Mouse (Mus musculus): ENCODE measurements around the gene Enox1. TPM values are rescaled to one million over a fixed set of nuclear protein-coding genes. Genes with fewer than 3 reads are reported as not detected.

Enox1 gene
- polyA plus RNA-seq, 1 experiment, result 3.1 TPM

DNA sequence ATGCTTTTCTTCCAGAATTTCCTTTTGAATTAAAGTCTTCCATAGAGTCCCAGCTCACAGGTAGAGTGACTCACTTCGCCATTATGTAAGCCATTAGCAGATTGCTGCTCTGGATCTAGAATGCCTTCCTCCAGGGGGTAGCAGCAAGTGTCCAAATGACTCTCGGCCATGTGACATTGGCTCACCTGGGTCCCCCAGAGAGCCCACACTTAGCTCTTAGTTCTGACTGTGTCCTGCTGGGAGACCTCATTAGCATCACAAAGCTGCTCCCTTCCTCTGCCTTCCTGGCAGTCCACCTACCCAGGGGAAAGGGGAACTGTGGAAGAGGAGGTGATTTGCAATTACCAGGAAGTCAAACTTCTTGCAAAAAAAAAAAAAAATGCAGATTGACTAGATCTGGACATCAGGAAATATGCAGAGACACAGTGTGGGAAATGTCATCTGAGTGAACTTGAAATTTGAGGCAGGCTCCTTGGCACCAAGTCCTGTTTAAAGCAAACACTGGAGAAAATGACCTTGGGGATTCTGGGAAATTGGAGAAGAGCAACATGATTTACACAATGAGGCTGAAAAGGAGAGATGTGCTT is 94.2 kb downstream of the Enox1 start:
- Histone ChIP-seq H3K79me2 (ENCODE audit: control insufficient read depth, insufficient read depth) (no peaks in the 10 kb centered on the region), H3K4me3 (no peak overlapping the region), H3K36me3 (ENCODE audit: control insufficient read depth, insufficient read depth) (no peaks in the 10 kb centered on the region), H3K4me2 (ENCODE audit: low read depth) (no peak overlapping the region), H3ac (ENCODE audit: control insufficient read depth, insufficient read length) (no peak overlapping the region), H3K27me3 (ENCODE audit: control insufficient read depth, insufficient read depth, insufficient read length) (no peaks in the 10 kb centered on the region)
- no peak for TF ChIP-seq USF1 (IDR thresholded peaks at IDR 0.05; ENCODE audit: low read depth)
- no peak for TF ChIP-seq POLR2AphosphoS2 (IDR thresholded peaks at IDR 0.05; ENCODE audit: insufficient read length, low read depth)
- no peak for TF ChIP-seq MYOD1 (IDR thresholded peaks at IDR 0.05; ENCODE audit: control insufficient read depth in 1 of 3, insufficient read length in 2 of 3, low read depth in 2 of 3)
- TF ChIP-seq TCF12 (IDR thresholded peaks at IDR 0.05; ENCODE audit: insufficient read depth, poor library complexity, severe bottlenecking), result no peak
- no peak for TF ChIP-seq TCF3 (IDR thresholded peaks at IDR 0.05; ENCODE audit: insufficient read length, low read depth)
- TF ChIP-seq E2F4 (IDR thresholded peaks at IDR 0.05; ENCODE audit: insufficient read depth), result no peak
- no peak for TF ChIP-seq REST (IDR thresholded peaks at IDR 0.05; ENCODE audit: insufficient read depth, insufficient read length)
- TF ChIP-seq POLR2A (IDR thresholded peaks at IDR 0.05; ENCODE audit: insufficient read length, low read depth), result no peak
- no peak for TF ChIP-seq CEBPB (IDR thresholded peaks at IDR 0.05; ENCODE audit: insufficient read depth, poor library complexity, severe bottlenecking)
- TF ChIP-seq SRF (IDR thresholded peaks at IDR 0.05; ENCODE audit: control insufficient read depth, insufficient read length, low read depth), result no peak
- TF ChIP-seq MYOG (IDR thresholded peaks at IDR 0.05; ENCODE audit: control insufficient read depth in 1 of 3, insufficient read depth in 1 of 3, insufficient read length in 2 of 3, low read depth in 2 of 3), result no peak
- TF ChIP-seq MAX (IDR thresholded peaks at IDR 0.05; ENCODE audit: low read depth), result no peak

DNA sequence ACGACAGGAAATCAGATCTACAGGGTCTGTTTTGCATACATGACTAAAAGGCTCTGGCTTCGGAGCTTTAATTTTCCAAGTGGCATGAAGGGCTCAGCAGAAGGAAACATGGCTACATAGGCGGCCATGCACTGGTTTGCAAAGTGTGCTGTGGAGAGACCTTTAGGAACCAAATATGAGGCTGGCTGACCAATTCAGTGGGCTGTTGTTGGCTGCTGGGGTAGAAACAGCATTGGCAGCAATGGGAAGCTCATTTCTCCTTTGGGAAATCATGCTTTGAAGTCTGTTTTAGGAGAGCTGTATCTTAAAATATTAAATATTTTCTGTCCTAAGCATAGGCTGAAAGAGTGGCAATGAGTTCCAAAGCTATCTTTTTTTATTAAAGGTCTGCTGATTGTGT is 98.6 kb downstream of the Enox1 start:
- TF ChIP-seq TCF3 (IDR thresholded peaks at IDR 0.05; ENCODE audit: insufficient read length, low read depth) (no peak), CEBPB (IDR thresholded peaks at IDR 0.05; ENCODE audit: insufficient read depth, poor library complexity, severe bottlenecking) (no peak), MYOD1 (IDR thresholded peaks at IDR 0.05; ENCODE audit: control insufficient read depth in 1 of 3, insufficient read length in 2 of 3, low read depth in 2 of 3) (no peak), POLR2AphosphoS2 (IDR thresholded peaks at IDR 0.05; ENCODE audit: insufficient read length, low read depth) (no peak), REST (IDR thresholded peaks at IDR 0.05; ENCODE audit: insufficient read depth, insufficient read length) (no peak), MAX (IDR thresholded peaks at IDR 0.05; ENCODE audit: low read depth) (no peak), POLR2A (IDR thresholded peaks at IDR 0.05; ENCODE audit: insufficient read length, low read depth) (no peak), E2F4 (IDR thresholded peaks at IDR 0.05; ENCODE audit: insufficient read depth) (no peak), USF1 (IDR thresholded peaks at IDR 0.05; ENCODE audit: low read depth) (no peak), MYOG (IDR thresholded peaks at IDR 0.05; ENCODE audit: control insufficient read depth in 1 of 3, insufficient read depth in 1 of 3, insufficient read length in 2 of 3, low read depth in 2 of 3) (no peak)
- Histone ChIP-seq H3K4me2 (ENCODE audit: low read depth) (no peak overlapping the region), H3K4me3 (no peak overlapping the region), H3K79me2 (ENCODE audit: control insufficient read depth, insufficient read depth) (no peaks in the 10 kb centered on the region), H3K36me3 (ENCODE audit: control insufficient read depth, insufficient read depth) (no peaks in the 10 kb centered on the region), H3ac (ENCODE audit: control insufficient read depth, insufficient read length) (no peak overlapping the region), H3K27me3 (ENCODE audit: control insufficient read depth, insufficient read depth, insufficient read length) (no peaks in the 10 kb centered on the region)

DNA sequence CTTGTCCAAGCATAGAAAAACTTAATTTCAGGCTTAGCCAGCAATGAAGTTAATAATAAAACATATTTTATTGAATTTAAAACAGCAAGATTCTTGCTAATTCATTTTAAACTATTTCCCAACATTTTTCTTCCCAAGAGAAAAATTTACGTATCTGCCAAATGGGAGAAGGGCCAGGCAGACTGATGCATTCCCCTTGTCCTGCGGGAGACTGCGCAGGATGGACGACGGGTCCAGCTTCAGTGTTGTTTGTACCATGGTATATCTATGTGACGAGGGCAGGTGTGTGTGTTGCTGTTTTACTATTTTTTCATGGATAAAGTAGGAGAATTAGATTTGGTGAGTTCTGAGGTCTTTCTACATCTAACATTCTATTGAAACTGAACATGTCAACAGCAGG is 99.1 kb downstream of the Enox1 start:
- no peak overlapping the region for H3ac ChIP-seq (ENCODE audit: control insufficient read depth, insufficient read length)
- no peaks in the 10 kb centered on the region for H3K27me3 ChIP-seq (ENCODE audit: control insufficient read depth, insufficient read depth, insufficient read length)
- H3K4me2 ChIP-seq (ENCODE audit: low read depth), result no peak overlapping the region
- H3K79me2 ChIP-seq (ENCODE audit: control insufficient read depth, insufficient read depth), result no peaks in the 10 kb centered on the region
- TF ChIP-seq USF1 (IDR thresholded peaks at IDR 0.05; ENCODE audit: low read depth) (no peak), POLR2AphosphoS2 (IDR thresholded peaks at IDR 0.05; ENCODE audit: insufficient read length, low read depth) (no peak), POLR2A (IDR thresholded peaks at IDR 0.05; ENCODE audit: insufficient read length, low read depth) (no peak), SRF (IDR thresholded peaks at IDR 0.05; ENCODE audit: control insufficient read depth, insufficient read length, low read depth) (no peak)
- no peaks in the 10 kb centered on the region for H3K36me3 ChIP-seq (ENCODE audit: control insufficient read depth, insufficient read depth)
- H3K4me3 ChIP-seq, result no peak overlapping the region

DNA sequence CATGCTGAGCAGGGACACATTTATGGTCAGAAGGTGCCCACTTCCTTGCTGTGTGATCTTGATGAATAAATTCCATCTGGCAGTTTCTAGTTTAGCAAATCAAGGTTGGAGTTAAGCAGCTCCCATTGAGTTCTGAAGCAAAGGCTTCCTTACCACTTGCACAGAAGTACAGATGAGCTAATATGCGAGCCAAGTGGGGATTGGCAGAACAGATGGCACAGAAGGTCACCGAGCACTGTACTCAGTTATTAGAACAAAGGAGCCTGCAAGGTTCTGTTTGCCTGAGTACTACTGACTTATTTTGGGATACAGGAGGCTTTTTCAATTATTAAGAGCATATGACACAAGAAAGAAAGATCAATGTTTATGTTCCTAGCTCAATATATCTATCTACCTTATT is 100.4 kb downstream of the Enox1 start:
- TF ChIP-seq MYOG (IDR thresholded peaks at IDR 0.05; ENCODE audit: control insufficient read depth in 1 of 3, insufficient read depth in 1 of 3, insufficient read length in 2 of 3, low read depth in 2 of 3), result no peak

DNA sequence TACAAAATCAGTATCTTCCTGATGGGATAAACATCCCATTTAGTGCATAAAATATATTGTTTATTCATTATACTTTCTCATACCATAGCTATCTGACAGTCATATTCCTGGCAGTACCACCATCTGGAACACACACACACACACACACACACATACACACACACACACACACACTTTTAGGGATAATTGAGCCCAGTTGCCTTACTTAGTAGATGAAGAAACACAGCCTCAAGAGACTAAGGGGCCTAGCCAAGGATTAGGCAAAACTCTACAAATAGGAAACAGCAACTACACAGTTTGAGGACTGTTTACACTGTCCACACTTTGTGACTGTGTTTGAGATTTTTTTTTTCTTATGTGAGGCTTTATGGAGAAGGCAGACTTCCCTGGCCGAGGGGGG is 100.9 kb downstream of the Enox1 start:
- no peak overlapping the region for H3K4me2 ChIP-seq (ENCODE audit: low read depth)
- no peaks in the 10 kb centered on the region for H3K27me3 ChIP-seq (ENCODE audit: control insufficient read depth, insufficient read depth, insufficient read length)
- no peak overlapping the region for H3K4me3 ChIP-seq
- no peaks in the 10 kb centered on the region for H3K36me3 ChIP-seq (ENCODE audit: control insufficient read depth, insufficient read depth)
- no peak overlapping the region for H3ac ChIP-seq (ENCODE audit: control insufficient read depth, insufficient read length)
- no peaks in the 10 kb centered on the region for H3K79me2 ChIP-seq (ENCODE audit: control insufficient read depth, insufficient read depth)
- TF ChIP-seq SRF (IDR thresholded peaks at IDR 0.05; ENCODE audit: control insufficient read depth, insufficient read length, low read depth) (no peak), POLR2AphosphoS2 (IDR thresholded peaks at IDR 0.05; ENCODE audit: insufficient read length, low read depth) (no peak), REST (IDR thresholded peaks at IDR 0.05; ENCODE audit: insufficient read depth, insufficient read length) (no peak), MAX (IDR thresholded peaks at IDR 0.05; ENCODE audit: low read depth) (no peak), POLR2A (IDR thresholded peaks at IDR 0.05; ENCODE audit: insufficient read length, low read depth) (no peak), CEBPB (IDR thresholded peaks at IDR 0.05; ENCODE audit: insufficient read depth, poor library complexity, severe bottlenecking) (no peak), MYOG (IDR thresholded peaks at IDR 0.05; ENCODE audit: control insufficient read depth in 1 of 3, insufficient read depth in 1 of 3, insufficient read length in 2 of 3, low read depth in 2 of 3) (no peak), TCF12 (IDR thresholded peaks at IDR 0.05; ENCODE audit: insufficient read depth, poor library complexity, severe bottlenecking) (no peak), MYOD1 (IDR thresholded peaks at IDR 0.05; ENCODE audit: control insufficient read depth in 1 of 3, insufficient read length in 2 of 3, low read depth in 2 of 3) (no peak), USF1 (IDR thresholded peaks at IDR 0.05; ENCODE audit: low read depth) (no peak), E2F4 (IDR thresholded peaks at IDR 0.05; ENCODE audit: insufficient read depth) (no peak)

More for the DNA sequence above, 100.4 kb downstream of the Enox1 start:
- no peak overlapping the region for H3K4me3 ChIP-seq
- H3ac ChIP-seq (ENCODE audit: control insufficient read depth, insufficient read length), result no peak overlapping the region
- no peak overlapping the region for H3K4me2 ChIP-seq (ENCODE audit: low read depth)
- H3K27me3 ChIP-seq (ENCODE audit: control insufficient read depth, insufficient read depth, insufficient read length), result no peaks in the 10 kb centered on the region
- H3K36me3 ChIP-seq (ENCODE audit: control insufficient read depth, insufficient read depth), result no peaks in the 10 kb centered on the region
- H3K79me2 ChIP-seq (ENCODE audit: control insufficient read depth, insufficient read depth), result no peaks in the 10 kb centered on the region

Measured in myocyte (in vitro differentiated cells).